Mouse (Mus musculus) thymus, postnatal 0 days (tissue): ENCODE results near the gene Gm6169. TPM values are rescaled to one million over a fixed set of nuclear protein-coding genes. Genes with fewer than 3 reads are reported as not detected.
A peak's percentile ranks its signal among the peaks of the same experiment; 100 is the strongest.
"Not testable (repeated sequence)": the region's sequence is repeated elsewhere in the genome, so short reads cannot be mapped to it uniquely, and the experiment has no call there.

Experiments
- DNase-seq: peaks from one replicate; pipeline ENCODE4 v3.0.0-alpha.2; 2015; ENCODE audit warnings: low spot score
- polyA plus RNA-seq: library from polyadenylated mRNA; unstranded; fragments of >200 nt; fragmentation: Nextera tagmentation; extraction: Ambion mirVana; gene quantifications from 2 replicates; pipeline ENCODE4 v1.2.1, GENCODE M21; 2015

Gm6169 gene
- polyA plus RNA-seq, 1 experiment from 2014 or later = 1.0 TPM

GRCm38 (mm10) chr13:97070931-97071625 is 28.0 kb downstream of the Gm6169 start:
- DNase-seq = no peak

DNA sequence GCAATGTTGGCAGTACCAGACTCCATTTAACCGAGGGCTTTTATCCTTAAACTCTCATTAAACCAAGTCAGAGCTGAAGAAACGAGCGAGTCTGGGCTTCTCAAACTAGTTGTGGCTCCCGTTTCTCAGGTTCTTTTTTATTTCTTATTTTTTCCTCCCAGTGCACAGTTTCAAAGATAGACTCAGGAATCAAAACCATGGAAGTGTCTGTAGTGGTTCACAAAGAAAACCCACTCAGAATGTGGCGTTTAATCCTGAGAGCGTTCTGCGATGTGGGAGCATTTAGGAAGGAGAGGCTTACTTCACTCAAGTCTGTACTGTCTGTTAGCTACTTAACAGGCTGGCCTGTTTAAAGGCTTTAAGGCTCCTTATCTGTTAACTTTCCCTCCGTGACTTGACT is 30.9 kb downstream of the Gm6169 start:
- DNase-seq = no peak

DNA sequence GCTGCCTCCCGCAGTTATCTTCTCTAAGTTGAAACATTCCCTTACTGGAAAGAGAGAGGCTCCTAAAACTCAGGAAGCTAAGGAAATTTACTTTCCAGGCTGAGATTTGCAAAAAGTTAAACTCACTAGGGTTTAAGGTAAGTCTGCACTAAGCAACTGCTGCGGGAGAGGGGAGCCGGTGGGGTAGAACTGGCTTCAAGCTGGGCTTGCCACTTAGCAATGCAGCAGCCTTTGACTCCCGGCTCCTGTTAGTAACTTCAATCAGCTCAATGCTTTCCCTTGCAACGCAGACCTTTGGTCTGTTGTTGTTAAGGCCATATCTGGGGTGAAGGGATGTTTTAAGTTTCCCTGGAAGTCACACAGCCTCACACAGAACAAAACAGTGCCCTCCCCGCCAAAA is 31.3 kb downstream of the Gm6169 start:
- no peak for DNase-seq

GRCm38 (mm10) chr13:97066649-97067550 is 32.1 kb downstream of the Gm6169 start, which contains the start of gene Fam169a:
TSS of gene Fam169a (plus strand) at chr13:97067286.
- DNase-seq = no peak

GRCm38 (mm10) chr13:97064844-97065621 is 34.0 kb downstream of the Gm6169 start:
- not testable (repeated sequence) for DNase-seq

DNA sequence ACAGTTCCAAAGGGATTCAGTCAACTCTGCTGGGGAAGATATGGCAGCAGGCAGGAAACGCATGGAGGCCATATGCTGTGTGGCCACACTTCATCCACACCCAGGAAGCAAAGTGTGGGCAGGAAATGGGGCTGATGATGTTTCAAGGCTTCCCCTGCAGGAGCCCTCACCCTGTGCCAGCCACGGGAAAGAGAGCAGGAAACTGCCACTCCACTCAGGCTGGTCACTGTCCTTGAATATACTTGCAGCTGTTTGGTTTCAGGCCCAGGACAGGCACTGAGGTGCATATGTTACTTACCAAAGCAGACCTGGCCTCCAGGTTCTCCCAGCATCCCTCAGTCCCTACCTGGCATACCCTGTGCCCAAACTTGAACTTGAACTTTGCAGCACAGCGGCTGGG is 34.6 kb downstream of the Gm6169 start:
- no peak for DNase-seq

DNA sequence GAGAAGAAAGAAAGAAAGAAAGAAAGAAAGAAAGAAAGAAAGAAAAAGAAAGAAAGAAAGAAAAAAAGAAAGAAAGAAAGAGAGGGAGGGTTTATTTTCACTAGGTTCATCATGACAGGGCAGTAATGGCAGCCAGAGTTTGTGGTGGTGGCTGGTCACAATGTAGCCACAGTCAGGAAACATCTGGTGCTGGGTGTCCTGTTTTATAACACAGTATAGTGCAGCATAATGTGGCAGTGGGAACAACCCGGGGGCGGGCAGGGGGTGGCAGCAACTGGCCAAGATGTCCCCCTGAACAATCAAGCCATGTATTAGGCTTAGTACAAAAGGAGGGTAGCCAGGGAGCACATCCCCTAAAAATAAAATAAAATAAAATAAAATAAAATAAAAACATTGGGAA is 35.6 kb downstream of the Gm6169 start:
- DNase-seq = no peak

DNA sequence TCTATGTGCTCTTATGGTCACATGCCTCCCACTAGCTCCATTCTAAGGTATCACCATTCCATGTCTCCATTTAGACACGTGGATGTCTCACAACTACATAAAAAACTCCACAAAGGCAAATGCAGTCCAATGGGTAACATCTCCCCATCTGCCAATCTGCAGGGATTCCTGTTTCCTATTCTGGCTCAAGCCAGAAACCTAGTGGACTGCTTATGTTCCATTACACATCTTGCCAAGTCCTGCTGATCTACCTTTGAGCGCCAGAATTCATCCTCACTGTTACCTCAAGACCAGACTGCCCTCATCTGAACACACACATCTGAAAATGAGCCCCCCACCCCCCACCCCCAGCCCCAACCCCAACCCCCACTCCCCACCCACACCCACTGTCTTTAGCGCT is 36.9 kb downstream of the Gm6169 start:
- DNase-seq = no peak

DNA sequence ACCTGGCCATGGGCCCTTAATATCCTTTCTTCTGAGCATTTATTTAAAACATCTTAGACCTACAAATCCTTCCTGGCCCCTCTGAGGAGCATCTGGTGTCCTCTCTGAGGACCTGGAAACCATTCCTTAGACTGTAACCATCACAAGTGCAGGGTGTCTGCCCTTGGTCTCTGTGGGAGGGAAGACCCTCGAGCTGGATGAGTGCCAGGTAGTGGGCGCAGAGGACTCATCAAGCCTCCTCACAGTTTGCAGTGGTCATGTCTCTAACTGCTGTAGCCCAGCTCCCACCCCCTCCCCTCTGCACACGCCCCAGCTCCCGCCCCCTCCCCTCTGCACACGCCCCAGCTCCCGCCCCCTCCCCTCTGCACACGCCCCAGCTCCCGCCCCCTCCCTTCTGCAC is 38.7 kb downstream of the Gm6169 start:
- DNase-seq = no peak

- no peak for DNase-seq
Measured at GRCm38 (mm10) chr13:97059746-97060145, 39.3 kb downstream of the Gm6169 start.

GRCm38 (mm10) chr13:97057817-97058216 is 41.2 kb downstream of the Gm6169 start:
- DNase-seq = no peak

DNA sequence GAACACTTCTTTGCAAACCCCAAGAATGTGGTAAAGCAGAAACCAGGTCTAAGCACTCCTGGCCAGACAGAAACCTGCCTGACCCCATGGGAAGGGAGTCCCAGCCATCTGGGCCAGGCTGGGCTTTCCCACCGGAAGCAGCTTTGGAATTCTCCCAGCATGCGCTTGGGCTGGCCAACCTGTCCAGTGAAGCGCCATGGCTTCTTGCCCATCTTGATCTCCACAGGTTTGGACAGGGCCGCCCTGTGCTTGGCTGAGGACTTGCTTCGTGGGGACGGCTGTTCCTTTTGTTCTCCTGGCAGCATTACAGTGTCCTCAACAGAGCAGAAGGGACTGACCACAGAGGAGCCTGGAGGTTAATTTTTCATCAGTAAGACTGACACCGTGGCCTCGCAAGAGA is 45.2 kb downstream of the Gm6169 start:
- DNase-seq = no peak

DNA sequence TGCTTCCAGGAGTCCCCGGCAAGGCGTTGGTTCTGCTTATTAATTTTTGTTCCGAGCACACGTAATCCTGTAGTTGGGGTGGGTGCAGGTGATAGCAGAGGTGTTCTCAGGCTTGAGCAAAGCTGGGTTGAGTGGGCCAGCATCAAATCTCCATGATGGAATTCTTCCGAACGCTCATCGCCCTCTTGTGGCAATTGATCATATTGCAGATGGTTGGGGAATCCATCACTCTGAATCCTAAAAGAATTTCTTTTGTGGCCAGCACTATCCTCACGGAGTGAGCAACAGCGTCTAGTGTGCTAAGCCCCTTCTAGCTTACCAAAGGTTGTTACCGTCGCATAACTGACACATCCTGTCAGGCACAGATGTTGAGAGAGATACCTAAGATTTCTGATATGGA is 46.4 kb downstream of the Gm6169 start:
- peak; percentile 56 for DNase-seq

DNA sequence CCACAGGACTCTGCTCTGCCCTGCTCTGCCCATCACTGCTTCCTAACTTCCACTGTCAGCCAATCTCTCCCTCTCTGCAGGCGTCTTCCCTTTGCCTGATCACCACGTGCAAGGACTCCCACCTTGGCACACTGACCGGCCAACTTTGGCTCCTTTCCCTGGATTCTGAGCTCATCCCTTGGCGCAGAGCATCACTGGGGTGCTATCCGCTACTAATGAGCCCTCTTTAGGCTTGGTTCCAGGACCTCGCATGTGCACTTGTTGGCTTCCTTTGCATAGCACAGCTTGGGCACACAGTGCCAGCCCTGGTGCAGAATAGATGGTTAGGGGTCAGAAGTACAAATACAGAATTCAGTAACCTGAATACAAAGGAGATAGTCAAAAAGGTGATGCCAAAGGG is 47.9 kb downstream of the Gm6169 start:
- no peak for DNase-seq

Other genes starting within 250 kb of the Gm6169 start
- gene Gcnt4, start 174.5 kb downstream of the Gm6169 start, polyA plus RNA-seq = 0.19 and 0.26 TPM in 2 replicates
- gene 1700029F12Rik, start 64.9 kb downstream of the Gm6169 start, polyA plus RNA-seq = 0.40 and 0.44 TPM in 2 replicates
- gene Fam169a, start 32.0 kb downstream of the Gm6169 start, polyA plus RNA-seq = 0.41 and 0.52 TPM in 2 replicates
- gene Gfm2, start 38.7 kb upstream of the Gm6169 start, polyA plus RNA-seq = 21.0 and 23.2 TPM in 2 replicates
- gene Nsa2, start 38.7 kb upstream of the Gm6169 start, polyA plus RNA-seq = 83.9 and 91.3 TPM in 2 replicates
- gene Hexb, start 99.1 kb upstream of the Gm6169 start, polyA plus RNA-seq = 97.2 and 99.2 TPM in 2 replicates
- 1.9 and 2.0 TPM in 2 replicates for gene Enc1, start 141.9 kb upstream of the Gm6169 start, polyA plus RNA-seq